Mouse (Mus musculus) testis, adult 10 weeks (tissue): ENCODE results near the gene Plpp2. TPM values are rescaled to one million over a fixed set of nuclear protein-coding genes. Genes with fewer than 3 reads are reported as not detected.

ENCODE experiments used
- polyA plus RNA-seq: library from polyadenylated mRNA; stranded (reverse); fragments of 350-450 nt; fragmentation: Illumina TruSeq; extraction: RNeasy Lipid Tissue Mini Kit (QIAGEN cat#74804); gene quantifications from one replicate; pipeline ENCODE4 v1.2.3, GENCODE M21; 2014; ENCODE audit warnings: low read depth, low replicate concordance

Gene Plpp2
- polyA plus RNA-seq: not detected

DNA sequence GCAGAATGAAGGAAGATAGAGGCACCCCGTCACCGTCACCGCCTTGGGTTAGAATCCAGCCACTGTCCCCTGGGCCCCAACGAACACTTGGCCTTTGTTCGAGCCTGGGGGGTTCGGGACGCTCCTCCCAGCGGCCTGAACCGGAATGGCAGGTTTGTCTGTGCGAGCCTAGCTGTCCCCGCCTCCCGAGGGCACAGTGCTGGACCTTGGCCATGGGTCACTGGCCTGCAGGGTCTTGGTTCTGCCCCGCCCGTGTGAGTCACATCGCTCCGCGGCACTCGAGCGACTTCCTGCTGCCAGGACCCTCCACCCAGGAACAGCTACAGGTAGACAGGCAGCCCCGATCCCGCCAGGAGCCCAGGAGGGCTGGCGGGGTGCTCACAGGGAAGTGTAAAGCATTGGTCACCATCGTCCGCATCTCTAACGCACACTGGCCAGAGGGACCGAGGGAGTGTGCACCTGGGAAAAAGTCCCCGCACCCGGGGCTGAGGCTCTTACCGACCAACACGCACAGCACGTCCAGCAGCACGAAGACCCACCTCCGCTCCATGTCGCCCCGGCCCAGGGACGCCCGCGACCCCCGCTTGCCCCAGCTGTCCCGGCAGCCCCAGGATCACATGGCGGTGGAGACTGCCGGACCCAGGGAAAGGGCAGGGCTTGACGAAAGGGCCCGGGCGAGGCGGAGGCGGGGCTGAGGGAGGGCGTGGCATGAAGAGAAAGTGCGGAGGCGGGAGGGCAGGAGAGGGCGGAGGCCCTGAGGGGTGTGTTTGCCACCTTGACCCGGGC, at the start of gene Plpp2:
Gene Plpp2 (minus strand): TSS at position 671 of the 786 bp plus-strand sequence.

DNA sequence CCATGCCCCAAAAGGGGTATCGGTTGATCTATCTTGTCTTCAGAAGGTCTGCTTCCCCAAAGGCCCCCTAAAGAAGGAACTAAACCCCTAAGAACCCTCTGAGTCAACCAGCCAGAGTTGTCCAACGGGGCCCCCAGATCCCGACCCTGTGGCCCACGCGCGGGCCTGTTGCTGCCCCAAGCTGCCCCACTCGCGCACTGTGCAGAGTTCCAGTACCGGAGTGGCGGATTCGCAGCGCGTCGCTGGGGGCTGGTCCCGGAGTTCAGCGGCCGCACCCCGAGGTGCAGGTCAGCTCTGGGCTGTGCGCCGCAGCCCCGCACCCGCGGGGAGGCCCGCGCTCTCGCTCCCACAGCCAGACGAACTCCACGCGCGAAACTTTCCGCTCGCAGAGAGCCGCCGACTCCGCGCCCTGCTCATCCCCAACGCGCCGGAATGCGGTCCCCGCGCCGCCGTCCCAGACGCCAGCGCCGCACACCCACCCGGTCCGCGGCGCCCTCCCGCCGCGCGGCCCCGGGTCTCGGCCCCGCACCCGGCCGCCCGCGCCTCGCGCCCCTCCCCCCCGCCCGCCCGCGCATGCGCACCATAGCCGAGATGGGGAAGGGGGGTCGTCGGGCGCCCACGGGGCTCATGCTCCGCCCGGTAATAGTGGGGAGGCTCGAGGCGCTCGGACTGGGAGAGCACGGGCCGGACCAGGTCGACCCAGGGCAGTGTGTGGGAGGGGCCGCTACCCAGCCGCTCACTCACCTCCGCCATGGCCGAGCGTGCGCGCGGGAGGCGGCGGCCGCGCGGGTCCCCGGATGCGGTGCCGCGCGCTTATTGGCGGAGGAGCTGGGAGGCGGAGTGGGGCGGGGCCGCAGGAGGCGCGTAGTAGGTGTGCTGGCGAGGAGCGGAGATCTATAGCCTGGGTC, 21.0 kb upstream of the Plpp2 start, which contains the start of gene Mier2:
Gene Mier2 (minus strand): TSS at position 870 of the 908 bp plus-strand sequence.

Other genes with a start within 250 kb of the Plpp2 start
- gene Vmn2r82, start 177.3 kb downstream of the Plpp2 start, polyA plus RNA-seq: not detected
- gene Vmn2r83, start 65.1 kb downstream of the Plpp2 start, polyA plus RNA-seq: not detected
- gene Mier2, start 21.4 kb upstream of the Plpp2 start, polyA plus RNA-seq: 0.15 TPM
- 19.5 TPM for gene Theg, start 53.5 kb upstream of the Plpp2 start, polyA plus RNA-seq
- gene C2cd4c, start 80.2 kb upstream of the Plpp2 start, polyA plus RNA-seq: 0.07 TPM
- gene Shc2, start 104.1 kb upstream of the Plpp2 start, polyA plus RNA-seq: 1.9 TPM
- gene Odf3l2, start 111.9 kb upstream of the Plpp2 start, polyA plus RNA-seq: not detected
- gene Madcam1, start 130.8 kb upstream of the Plpp2 start, polyA plus RNA-seq: not detected
- gene Tpgs1, start 135.6 kb upstream of the Plpp2 start, polyA plus RNA-seq: not detected
- gene Cdc34, start 148.4 kb upstream of the Plpp2 start, polyA plus RNA-seq: 11.0 TPM
- not detected for gene Gzmm, start 155.2 kb upstream of the Plpp2 start, polyA plus RNA-seq
- gene Bsg, start 170.7 kb upstream of the Plpp2 start, polyA plus RNA-seq: 293 TPM
- gene Hcn2, start 182.8 kb upstream of the Plpp2 start, polyA plus RNA-seq: not detected
- gene Polrmt, start 212.8 kb upstream of the Plpp2 start, polyA plus RNA-seq: 0.70 TPM
- gene Fgf22, start 221.3 kb upstream of the Plpp2 start, polyA plus RNA-seq: not detected
- gene Rnf126, start 233.2 kb upstream of the Plpp2 start, polyA plus RNA-seq: 6.6 TPM
- 3.6 TPM for gene Fstl3, start 243.5 kb upstream of the Plpp2 start, polyA plus RNA-seq